Mouse (Mus musculus) kidney, adult 2 months (tissue): ENCODE measurements around the gene Dnase1l3. TPM values are rescaled to one million over a fixed set of nuclear protein-coding genes. Genes with fewer than 3 reads are reported as not detected.

Experiments
- DNase-seq: peaks from one replicate; pipeline ENCODE4 v3.0.0; 2021
- H3K27ac ChIP-seq: fragments of 200-500 bp; 2 replicates; pipeline ENCODE4 v1.5.1; 2012; ENCODE audit warnings: low read depth, low read length, control low read depth, inconsistent platforms; ENCODE audit not compliant: insufficient read depth
- H3K27me3 ChIP-seq: fragments of 200-500 bp; replicated peaks from 2 replicates; pipeline ENCODE4 v1.6.1; 2012; ENCODE audit warnings: mild to moderate bottlenecking, moderate library complexity, low read length, inconsistent platforms; ENCODE audit not compliant: control insufficient read depth, insufficient read depth
- H3K36me3 ChIP-seq: fragments of 200-500 bp; 2 replicates; pipeline ENCODE4 v1.6.1; 2012; ENCODE audit warnings: mild to moderate bottlenecking, moderate library complexity, low read length, inconsistent platforms; ENCODE audit not compliant: control insufficient read depth, insufficient read depth
- H3K4me1 ChIP-seq: fragments of 200-500 bp; 2 replicates; pipeline ENCODE4 v1.6.1; 2011; ENCODE audit warnings: low read length; ENCODE audit not compliant: control insufficient read depth, insufficient read depth
- H3K4me3 ChIP-seq: fragments of 200-500 bp; 2 replicates; pipeline ENCODE4 v1.5.1; 2011; ENCODE audit warnings: mild to moderate bottlenecking, low read depth, low read length, control low read depth; ENCODE audit not compliant: insufficient read depth
- CTCF ChIP-seq: fragments of 200-500 bp; conservative IDR thresholded peaks from 2 replicates; pipeline ENCODE4 v1.5.1; 2011; ENCODE audit warnings: low read depth, mild to moderate bottlenecking, control low read depth, low read length, moderate library complexity, mixed read lengths; ENCODE audit not compliant: insufficient read depth, insufficient read length
- POLR2A ChIP-seq: fragments of 200-500 bp; IDR thresholded peaks from one replicate; pipeline ENCODE4 v1.6.1; 2011; ENCODE audit warnings: low read depth, low read length, control low read depth
- WGBS: fragments of 180-500 bp; shearing (Covaris S2); methylation state at CpG from one replicate; pipeline ENCODE4 v1.1.7; 2018; 5-methylcytosine and 5-hydroxymethylcytosine counted together
- polyA plus RNA-seq: library from polyadenylated mRNA; depleted of rRNA; stranded (reverse); fragments of >200 nt; gene quantifications from 2 replicates; pipeline ENCODE4 v1.2.3, GENCODE M21; 2012

Dnase1l3 gene
- polyA plus RNA-seq, 1 experiment: 3.0 TPM

DNA sequence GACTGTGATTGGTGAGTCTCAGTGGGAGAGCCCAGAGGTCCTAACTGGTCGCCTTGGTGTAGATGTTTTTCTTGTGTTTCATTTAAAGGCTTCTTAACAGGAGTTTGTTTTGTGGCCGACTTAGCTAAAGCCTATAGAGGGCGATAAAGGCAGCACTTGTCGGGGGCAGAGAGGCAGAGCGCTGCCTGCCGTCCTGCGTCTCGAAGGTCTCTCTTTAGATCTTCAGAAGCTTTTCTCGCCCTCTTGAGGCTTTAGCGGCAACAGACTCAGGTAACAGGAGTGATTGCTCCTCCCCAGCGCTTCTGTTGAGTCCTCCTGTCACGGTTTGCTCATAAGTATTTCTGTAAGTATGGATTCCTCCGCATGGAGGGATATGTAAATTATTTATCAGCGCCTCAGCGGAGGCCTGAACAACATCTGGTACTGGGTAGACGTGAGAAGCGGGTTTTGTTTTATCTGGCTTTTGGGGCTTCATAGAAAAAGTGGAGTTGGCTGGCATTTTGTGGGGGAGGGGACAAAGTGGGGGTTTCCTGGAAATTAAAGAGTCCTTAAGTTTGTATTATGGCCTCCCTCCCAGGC lies 57.2 kb downstream of the Dnase1l3 start:
- H3K4me3 ChIP-seq: no peak overlapping the region
- no peaks in the 10 kb centered on the region for H3K4me1 ChIP-seq
- H3K27ac ChIP-seq: no peak overlapping the region
- peaks cover 3% of the 10 kb centered on the region; the same call in 1 of the 2 replicates for H3K36me3 ChIP-seq
- H3K27me3 ChIP-seq: no peaks in the 10 kb centered on the region
- 52% methylated on average over 17 of the region's 17 CpGs for WGBS
- TF ChIP-seq CTCF: no peak; the same call in 1 of the 2 replicates
- no peak for TF ChIP-seq POLR2A
- DNase-seq: peak; percentile 14

DNA sequence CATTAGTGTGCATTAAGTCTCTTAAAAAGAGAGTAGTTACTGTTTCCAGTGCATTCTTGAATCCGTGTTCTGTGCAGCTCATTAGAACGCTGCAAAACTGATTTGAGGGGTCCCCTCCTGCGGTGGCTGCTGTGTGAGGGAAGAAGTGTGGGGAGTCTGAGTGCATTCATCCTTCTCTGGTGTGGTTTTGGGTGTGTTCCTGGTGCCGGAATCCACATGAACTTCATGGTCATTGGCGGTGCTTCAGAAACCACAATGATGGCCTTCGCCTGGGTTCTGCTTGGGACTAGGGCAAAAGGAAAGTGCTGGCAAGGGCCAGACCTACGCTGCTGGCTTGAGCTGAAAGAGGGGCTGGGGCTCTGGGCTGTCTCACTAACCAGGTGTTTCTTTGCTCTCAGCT lies 60.2 kb downstream of the Dnase1l3 start:
- no peak overlapping the region for H3K27ac ChIP-seq
- H3K4me1 ChIP-seq: no peaks in the 10 kb centered on the region
- peaks cover 10% of the 10 kb centered on the region for H3K36me3 ChIP-seq
- 92% methylated on average over 7 of the region's 7 CpGs for WGBS
- DNase-seq: no peak
- H3K27me3 ChIP-seq: no peaks in the 10 kb centered on the region
- no peak overlapping the region for H3K4me3 ChIP-seq
- TF ChIP-seq CTCF (no peak), POLR2A (no peak)

DNA sequence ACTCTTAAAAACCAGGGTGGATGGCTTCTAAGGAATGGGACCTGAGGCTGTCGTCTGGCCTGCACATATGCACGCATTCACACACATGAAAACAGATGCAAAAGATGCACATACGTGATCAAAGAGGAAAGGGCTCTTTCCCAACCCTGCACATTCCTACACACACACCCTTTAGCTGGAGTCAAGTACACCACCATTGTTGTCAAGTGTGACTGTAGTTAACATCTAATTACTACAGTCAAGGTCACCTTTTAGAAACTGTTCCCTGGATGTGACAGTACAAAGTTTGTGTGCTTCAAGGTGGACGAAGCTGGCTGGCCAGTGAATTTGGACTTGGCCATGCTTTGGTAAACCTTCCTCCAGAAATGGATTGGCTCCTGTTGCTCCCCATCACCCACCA lies 62.2 kb downstream of the Dnase1l3 start:
- Histone ChIP-seq H3K4me1 (no peaks in the 10 kb centered on the region), H3K4me3 (no peak overlapping the region), H3K36me3 (peaks cover 12% of the 10 kb centered on the region), H3K27ac (no peak overlapping the region), H3K27me3 (no peaks in the 10 kb centered on the region)
- DNase-seq: no peak
- WGBS: 85% methylated on average over 4 of the region's 4 CpGs
- TF ChIP-seq POLR2A: no peak
- TF ChIP-seq CTCF: no peak

DNA sequence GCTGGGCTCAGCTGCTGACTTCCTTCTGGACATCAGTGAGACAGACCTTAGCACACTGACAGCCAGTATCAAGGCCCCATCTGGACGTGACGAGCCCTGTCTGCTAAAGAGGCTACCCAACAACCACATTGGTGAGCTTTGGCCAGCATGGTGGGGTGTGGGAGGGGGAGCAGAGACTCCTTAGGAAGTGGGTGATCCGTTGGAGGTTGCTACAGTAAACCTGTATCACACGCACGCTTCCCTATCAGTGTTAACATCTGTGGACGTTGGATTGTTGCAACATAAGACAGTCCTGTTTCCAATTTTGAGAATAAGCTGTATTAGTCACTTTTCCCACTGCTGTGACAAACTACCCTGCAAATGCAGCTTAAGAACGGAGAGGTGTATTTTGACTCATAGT lies 65.3 kb downstream of the Dnase1l3 start:
- Histone ChIP-seq H3K27ac (no peak overlapping the region), H3K36me3 (peaks cover 10% of the 10 kb centered on the region), H3K4me1 (no peaks in the 10 kb centered on the region), H3K4me3 (no peak overlapping the region), H3K27me3 (no peaks in the 10 kb centered on the region)
- WGBS: 80% methylated on average over 7 of the region's 7 CpGs
- no peak for DNase-seq
- TF ChIP-seq CTCF (no peak), POLR2A (no peak)

DNA sequence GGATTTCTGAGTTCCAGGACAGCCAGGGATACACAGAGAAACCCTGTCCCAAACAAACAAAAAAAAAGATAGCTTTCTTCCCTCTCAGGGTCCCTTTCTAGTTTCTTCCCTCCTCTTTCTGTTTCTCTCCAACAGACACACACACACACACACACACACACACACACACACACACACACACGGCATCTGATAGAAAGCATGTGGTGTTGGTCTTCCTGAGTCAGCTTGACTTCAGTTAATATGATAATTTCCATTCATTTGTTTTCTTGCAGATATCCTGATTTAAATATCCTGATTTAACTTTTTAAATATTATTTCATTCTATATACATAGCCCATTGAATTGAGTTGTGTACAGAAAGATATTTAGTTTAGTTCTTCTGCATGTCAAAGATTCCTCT lies 66.0 kb downstream of the Dnase1l3 start:
- DNase-seq: no peak

DNA sequence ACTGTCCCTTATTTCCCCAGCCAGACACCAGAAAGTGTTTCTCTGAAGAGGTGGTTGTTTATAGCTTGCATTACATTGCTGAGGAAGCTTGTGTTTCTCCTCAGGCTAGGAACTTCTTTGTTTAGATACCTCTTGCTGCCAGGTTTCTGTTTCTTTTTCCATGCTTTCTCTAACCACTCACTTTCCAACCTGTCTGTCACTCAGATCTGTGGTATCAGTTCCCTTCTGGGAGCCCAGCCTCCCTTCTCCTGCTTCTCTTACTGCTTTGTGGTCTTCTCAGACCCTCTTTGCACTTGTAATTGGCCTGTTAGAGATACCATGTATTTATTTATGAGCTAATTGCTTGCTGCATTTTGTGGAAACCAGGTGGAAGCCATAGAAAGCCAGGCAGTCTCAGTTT lies 70.7 kb downstream of the Dnase1l3 start:
- no peak overlapping the region for H3K27ac ChIP-seq
- peaks cover 2% of the 10 kb centered on the region; the same call in 1 of the 2 replicates for H3K36me3 ChIP-seq
- H3K4me3 ChIP-seq: no peak overlapping the region
- H3K4me1 ChIP-seq: no peaks in the 10 kb centered on the region
- no peaks in the 10 kb centered on the region for H3K27me3 ChIP-seq
- TF ChIP-seq POLR2A (no peak), CTCF (no peak)
- no peak for DNase-seq

More for the DNA sequence above, 66.0 kb downstream of the Dnase1l3 start:
- no peak overlapping the region for H3K27ac ChIP-seq
- H3K4me1 ChIP-seq: no peaks in the 10 kb centered on the region
- 79% methylated on average over 1 of the region's 1 CpGs for WGBS
- no peaks in the 10 kb centered on the region for H3K27me3 ChIP-seq
- no peak for TF ChIP-seq POLR2A
- TF ChIP-seq CTCF: no peak
- H3K36me3 ChIP-seq: peaks cover 10% of the 10 kb centered on the region
- no peak overlapping the region for H3K4me3 ChIP-seq

DNA sequence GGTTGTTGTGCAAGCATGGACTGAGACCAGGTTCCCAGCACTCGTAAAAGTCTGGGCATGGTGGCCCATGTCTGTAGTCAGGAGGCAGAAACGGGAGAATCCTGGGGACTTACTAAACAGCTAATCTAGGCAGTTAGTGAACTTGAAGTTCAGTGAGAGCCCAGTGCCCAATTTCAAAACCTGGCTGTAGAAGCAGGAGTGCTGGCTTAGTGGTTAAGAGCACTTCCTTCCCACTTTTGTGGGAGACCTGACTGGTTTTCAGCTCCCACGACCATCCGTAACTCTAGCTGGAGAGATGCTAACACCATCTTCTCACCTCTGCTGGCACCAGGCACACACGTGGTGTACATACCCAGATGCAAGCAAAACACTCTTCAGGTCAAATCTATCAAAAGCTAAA lies 72.9 kb downstream of the Dnase1l3 start:
- no peak for DNase-seq
- Histone ChIP-seq H3K36me3 (no peaks in the 10 kb centered on the region), H3K27me3 (no peaks in the 10 kb centered on the region), H3K27ac (no peak overlapping the region), H3K4me1 (no peaks in the 10 kb centered on the region), H3K4me3 (no peak overlapping the region)
- no peak for TF ChIP-seq CTCF
- no peak for TF ChIP-seq POLR2A
- WGBS: 84% methylated on average over 5 of the region's 5 CpGs

DNA sequence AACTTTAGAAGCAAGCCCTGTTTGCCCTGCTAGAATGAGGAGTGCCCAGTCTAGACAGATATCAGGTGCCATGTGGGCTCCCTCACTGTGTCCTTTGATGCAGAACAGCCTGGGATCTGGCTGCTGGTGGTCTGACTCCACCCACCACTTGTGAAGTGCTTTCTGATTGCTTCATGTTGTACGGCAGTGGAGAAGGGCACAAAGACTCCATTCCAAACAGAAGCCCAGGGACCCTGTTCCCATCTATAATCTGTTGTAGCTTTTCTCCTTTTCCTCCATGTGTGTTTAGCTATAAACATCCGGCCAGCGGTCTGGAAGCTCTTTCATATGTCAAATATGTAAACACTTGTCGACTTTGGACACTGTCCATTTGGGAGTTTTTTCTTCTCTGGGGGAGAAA lies 74.5 kb downstream of the Dnase1l3 start:
- no peaks in the 10 kb centered on the region for H3K27me3 ChIP-seq
- TF ChIP-seq CTCF (no peak), POLR2A (no peak)
- DNase-seq: no peak
- no peak overlapping the region for H3K4me3 ChIP-seq
- WGBS: 64% methylated on average over 4 of the region's 4 CpGs
- H3K36me3 ChIP-seq: no peaks in the 10 kb centered on the region
- no peak overlapping the region for H3K27ac ChIP-seq
- no peaks in the 10 kb centered on the region for H3K4me1 ChIP-seq
